Mouse (Mus musculus) brain, embryonic 18.5 days (tissue): ENCODE results near the gene Pip5k1a.
"Not testable (repeated sequence)": the region's sequence is repeated elsewhere in the genome, so short reads cannot be mapped to it uniquely, and the experiment has no call there.

Experiments used
- DNase-seq: peaks from one replicate; pipeline ENCODE4 v3.0.0-alpha.2; 2012; ENCODE audit warnings: low read depth, low spot score

The Pip5k1a gene

GRCm38 (mm10) chr3:95042166-95042837 is 64.4 kb downstream of the Pip5k1a start, which contains the start of gene Psmd4:
Gene Psmd4 (minus strand): TSS chr3:95042614.
- peak; percentile 93 for DNase-seq

DNA sequence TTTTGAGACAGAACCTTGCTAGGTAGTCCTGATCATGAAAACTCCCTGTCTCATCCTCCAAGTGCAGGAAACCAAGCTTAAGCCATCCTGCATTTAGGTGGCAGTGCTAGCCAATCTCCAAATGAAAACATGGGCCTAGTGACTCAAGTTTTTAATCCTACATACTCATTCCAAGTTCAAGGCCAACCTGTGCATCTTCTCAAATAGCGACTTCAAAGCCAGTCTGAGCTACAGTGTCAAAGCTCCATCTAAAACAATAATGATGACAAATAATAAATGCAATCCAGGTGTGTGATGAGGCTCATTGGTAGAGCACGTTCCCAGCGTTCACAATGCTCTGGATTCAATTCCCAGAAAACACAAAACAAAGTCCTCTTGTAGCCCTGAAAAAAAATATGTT is 65.1 kb downstream of the Pip5k1a start:
- no peak for DNase-seq

GRCm38 (mm10) chr3:95029953-95030352 is 76.8 kb downstream of the Pip5k1a start:
- DNase-seq = no peak

DNA sequence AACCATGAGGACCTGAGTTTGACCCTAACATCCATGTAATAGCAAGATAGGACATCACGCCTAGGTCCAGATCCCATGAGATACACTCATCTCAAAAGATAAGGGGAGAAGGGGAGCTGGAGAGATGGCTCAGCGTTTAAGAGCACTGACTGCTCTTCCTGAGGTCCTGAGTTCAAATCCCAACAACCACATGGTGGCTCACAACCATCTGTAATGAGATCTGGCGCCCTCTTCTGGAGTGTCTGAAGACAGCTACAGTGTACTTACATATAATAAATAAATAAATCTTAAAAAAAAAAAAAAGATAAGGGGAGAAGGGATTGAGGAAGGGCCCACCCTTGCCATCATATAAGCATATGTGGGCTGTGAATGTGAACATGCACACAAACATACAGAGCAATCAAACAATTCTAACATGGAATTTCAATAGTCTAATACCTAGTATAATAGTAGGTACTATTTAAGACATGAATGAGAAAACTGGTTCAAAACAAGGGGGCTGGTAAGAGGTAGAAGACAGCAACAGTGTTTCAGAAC is 77.4 kb downstream of the Pip5k1a start:
- not testable (repeated sequence) for DNase-seq

DNA sequence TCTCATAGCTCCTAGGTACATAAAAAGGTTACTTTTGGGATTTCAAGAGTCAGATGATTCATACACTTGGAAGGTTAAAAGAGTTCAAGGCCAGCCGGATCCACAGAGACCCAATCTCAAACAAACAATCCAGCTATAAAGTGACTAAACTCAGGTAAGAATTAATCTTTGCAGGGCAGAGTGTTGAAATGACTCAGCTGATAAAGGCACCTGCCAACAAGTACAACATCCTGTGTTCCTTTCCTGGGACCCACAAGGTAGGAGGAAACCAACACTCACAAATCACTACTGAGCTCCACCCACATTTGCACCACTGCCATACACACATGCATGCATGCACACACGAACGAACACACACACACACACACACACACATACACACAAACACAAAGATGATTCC is 78.1 kb downstream of the Pip5k1a start:
- DNase-seq = no peak

GRCm38 (mm10) chr3:95027701-95028100 is 79.0 kb downstream of the Pip5k1a start:
- no peak for DNase-seq

DNA sequence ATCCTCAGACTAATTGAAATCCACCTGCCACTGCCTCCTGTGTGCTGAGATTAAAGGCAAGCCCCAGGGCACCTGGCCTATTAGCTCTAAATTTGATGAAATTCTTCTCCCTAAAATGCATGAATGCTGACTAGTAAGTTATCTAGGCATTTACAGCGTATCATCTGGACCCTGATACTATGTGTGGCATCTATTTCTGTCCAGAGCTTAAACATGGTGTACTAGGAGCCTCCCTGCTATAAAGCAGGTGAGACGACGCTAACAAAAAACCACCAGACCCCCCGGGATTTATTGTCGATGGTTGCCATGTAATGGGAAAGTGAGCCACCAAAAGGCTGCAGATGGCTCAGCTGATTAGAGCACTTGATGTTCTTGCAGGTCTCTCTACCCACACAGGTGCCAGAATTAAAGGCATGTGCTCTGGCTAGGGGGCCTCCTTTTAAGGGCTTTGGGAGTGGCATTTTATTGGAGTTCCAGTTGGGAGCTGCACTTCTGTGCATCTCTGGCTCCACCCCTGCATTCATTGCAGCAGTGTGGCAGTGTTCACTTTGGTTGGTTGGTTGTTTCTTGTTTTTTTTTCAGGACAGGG is 79.6 kb downstream of the Pip5k1a start:
- DNase-seq = no peak

GRCm38 (mm10) chr3:95025202-95025601 is 81.5 kb downstream of the Pip5k1a start:
- DNase-seq = no peak

DNA sequence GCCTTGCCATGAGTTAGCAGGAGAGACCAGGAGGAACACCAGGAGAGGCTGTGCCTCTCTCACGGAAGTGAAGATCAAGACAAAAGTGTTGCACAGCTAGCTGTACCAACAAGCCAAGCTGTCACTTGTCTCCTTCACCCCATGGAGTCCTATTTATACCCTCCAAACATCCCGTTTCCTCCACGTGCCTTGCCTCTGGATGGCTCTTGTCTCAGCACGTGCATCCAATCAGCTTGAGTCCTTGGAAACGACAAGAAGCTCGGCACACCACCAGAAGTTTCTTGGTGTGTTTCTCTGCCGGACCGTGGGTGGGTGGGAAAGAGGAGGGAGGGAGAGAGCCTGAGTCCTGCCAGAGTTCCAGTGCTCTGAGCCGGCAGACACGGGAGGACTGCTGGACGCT is 82.2 kb downstream of the Pip5k1a start:
- DNase-seq = no peak

DNA sequence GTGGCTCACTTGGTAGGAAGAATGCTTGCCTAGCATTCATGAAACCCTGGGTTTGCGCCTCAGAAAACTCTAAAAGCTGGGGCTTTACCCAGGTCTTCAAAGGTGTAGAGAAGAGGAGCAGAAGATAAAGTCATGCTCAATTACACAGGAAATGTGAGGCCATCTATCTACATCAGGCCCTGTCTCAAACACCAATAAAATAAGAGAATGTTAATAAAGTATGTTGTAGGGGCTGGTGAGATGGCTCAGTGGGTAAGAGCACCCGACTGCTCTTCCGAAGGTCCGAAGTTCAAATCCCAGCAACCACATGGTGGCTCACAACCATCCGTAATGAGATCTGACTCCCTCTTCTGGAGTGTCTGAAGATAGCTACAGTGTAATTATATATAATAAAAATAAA is 85.8 kb downstream of the Pip5k1a start:
- not testable (repeated sequence) for DNase-seq

- DNase-seq = no peak
Observed at GRCm38 (mm10) chr3:95018741-95019140, 88.0 kb downstream of the Pip5k1a start.

DNA sequence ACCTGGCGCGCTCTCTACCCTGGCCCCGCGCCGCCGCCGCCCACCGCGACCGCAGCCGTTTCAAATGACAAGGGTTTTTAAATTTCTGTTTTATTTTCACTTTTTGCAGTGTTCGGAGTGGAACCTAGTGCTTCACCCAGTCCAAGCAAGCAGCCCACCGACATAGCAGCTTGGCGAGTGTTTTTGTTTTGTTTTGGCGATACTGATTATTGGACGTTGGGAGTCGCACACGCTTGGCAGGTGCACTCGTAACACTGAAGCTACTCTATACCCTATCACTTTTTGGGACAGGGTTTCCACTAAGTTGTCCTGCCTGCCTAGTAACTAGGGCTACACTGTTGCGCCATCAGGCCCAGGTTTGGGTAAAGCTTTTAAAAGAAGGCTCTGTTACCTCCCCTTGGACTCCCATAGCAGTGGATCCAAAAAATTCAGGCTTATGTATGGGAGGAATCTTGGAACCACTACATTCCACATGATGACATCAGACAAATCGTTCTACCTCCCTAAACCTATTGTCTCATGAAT is 90.1 kb downstream of the Pip5k1a start:
- DNase-seq = no peak

GRCm38 (mm10) chr3:95015891-95016531 is 90.7 kb downstream of the Pip5k1a start:
- peak; percentile 91 for DNase-seq

- peak; percentile 99 for DNase-seq
Observed at GRCm38 (mm10) chr3:95015337-95015872, 91.3 kb downstream of the Pip5k1a start, which contains the start of gene Zfp687. Gene Zfp687 (minus strand): TSS chr3:95015448.

DNA sequence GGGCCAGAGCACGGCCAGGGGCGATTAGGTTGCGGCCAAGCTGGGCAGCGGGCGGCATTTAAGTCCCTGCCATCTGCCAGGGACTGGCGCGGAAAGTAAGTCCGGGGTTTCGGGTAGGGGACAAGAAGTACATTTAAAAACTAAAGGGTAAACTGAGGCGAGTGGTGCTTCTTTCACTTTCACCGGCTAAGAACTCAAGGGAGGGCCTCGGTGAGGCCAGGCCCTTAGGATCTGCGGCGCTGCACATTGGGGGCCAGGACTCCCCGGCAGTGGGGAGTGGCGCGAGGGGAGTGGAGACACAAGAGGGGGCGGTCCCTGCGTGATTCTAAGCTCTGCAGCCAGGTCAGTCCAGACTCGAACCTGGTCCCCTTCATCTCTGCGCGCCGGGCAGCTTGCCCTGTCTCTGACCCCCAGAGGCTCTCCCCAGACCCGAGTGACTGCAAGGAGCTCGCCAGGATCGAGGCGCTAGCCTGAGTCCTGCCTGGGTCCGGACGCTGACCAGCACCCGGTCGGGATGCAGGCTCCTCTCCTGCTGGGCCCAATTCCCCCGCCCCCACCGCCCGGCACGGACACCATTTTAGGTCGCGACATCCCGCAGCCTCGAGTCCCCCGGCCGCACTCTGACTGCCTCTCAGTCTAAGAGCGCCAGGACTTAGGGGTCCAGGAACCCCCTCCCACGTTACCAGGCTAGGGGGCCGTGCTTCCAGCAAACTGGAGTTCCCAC is 92.1 kb downstream of the Pip5k1a start:
- no peak for DNase-seq

DNA sequence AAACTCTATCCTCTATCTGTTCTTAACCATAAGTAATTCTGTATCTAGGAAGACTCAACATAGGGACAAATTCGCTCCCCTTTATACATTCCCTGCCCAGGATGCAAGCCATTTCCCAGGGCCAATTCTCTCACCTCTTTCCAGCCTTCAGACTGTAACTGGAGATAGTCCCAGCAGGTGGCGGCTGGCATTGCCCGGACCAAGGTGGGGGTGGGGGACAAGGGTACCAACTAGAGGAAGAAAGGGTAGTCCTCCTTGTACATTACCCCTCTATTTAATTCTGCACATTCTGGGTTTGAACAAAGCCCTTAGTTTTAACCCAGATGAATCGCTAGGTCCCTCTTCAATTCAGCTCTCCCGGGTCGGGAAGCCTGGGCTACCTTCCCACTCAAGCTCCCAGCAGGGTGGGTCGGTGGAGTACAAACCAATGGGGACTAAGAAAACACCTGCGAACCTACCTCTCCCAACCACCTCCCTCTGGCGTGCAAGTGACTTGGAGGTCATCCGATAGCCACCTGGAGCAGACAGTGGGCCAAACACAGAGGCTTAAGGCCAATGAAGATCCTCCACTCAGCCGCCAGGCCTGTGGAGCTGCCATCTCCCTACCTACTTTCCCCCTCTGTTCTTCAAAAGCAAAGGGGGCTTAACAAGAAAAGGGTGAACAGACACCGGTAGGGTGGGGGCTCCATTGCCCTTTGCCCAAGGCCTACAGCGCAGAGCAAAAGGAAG is 92.9 kb downstream of the Pip5k1a start:
- DNase-seq = no peak

- no peak for DNase-seq
Observed at GRCm38 (mm10) chr3:95012982-95013381, 93.7 kb downstream of the Pip5k1a start.

DNA sequence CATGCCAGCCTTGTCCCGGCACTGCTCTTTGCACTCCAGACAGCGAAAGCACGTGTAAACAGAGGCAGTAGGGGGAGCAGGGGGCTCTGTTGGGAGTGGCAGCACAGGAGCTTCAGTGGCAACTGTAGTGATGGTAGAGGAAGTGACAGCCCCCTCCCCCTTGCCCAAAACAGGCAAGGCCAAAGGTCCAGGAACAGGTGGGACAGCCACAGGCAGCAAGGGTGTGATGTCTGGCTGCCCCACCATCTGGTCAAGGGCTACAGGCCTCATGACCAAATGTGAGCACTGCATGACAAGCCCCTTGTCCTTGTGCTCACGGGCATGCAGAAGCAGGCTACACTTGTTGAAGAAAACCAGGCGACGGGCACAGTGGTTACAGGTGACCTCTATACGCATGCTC is 96.3 kb downstream of the Pip5k1a start:
- no peak for DNase-seq
